Mouse (Mus musculus) lung, postnatal 0 days (tissue): Measurements from ENCODE around the gene Gm21858. TPM values are rescaled to one million over a fixed set of nuclear protein-coding genes. Genes with fewer than 3 reads are reported as not detected.
"Not testable (repeated sequence)": the region's sequence is repeated elsewhere in the genome, so short reads cannot be mapped to it uniquely, and the experiment has no call there.

Source experiments
- ATAC-seq: fragments of 200-750 bp; cut with Nextera tagmentation; 2 replicates; pipeline ENCODE4 v1.8.0; 2017; ENCODE audit warnings: moderate library complexity
- DNase-seq: peaks from one replicate; pipeline ENCODE4 v3.0.0-alpha.2; 2016; ENCODE audit warnings: low spot score
- H3K27ac ChIP-seq: fragments of 300-500 bp; sonication (generic); 2 replicates; pipeline ENCODE4 v1.5.1; 2014; ENCODE audit warnings: antibody characterized with exemption, mild to moderate bottlenecking, low read length, mixed read lengths
- H3K27me3 ChIP-seq: fragments of 300-500 bp; sonication (generic); replicated peaks from 2 replicates; pipeline ENCODE4 v1.6.1; 2014; ENCODE audit warnings: low read length, mixed read lengths; ENCODE audit not compliant: insufficient read depth
- H3K36me3 ChIP-seq: fragments of 300-500 bp; sonication (generic); 2 replicates; pipeline ENCODE4 v1.6.1; 2014; ENCODE audit warnings: low read length, mixed read lengths; ENCODE audit not compliant: insufficient read depth
- H3K4me1 ChIP-seq: fragments of 300-500 bp; sonication (generic); 2 replicates; pipeline ENCODE4 v1.6.1; 2014; ENCODE audit warnings: antibody characterized with exemption, low read depth, low read length, mixed read lengths; ENCODE audit not compliant: insufficient read depth
- H3K4me2 ChIP-seq: fragments of 300-500 bp; sonication (generic); replicated peaks from 2 replicates; pipeline ENCODE4 v1.6.1; 2014; ENCODE audit warnings: low read depth, mild to moderate bottlenecking, low read length, moderate library complexity, mixed read lengths
- H3K4me3 ChIP-seq: fragments of 300-500 bp; sonication (generic); 2 replicates; pipeline ENCODE4 v1.5.1; 2014; ENCODE audit warnings: low read depth, low read length
- H3K9ac ChIP-seq: fragments of 300-500 bp; sonication (generic); replicated peaks from 2 replicates; pipeline ENCODE4 v1.6.1; 2014; ENCODE audit warnings: low read depth, mild to moderate bottlenecking
- H3K9me3 ChIP-seq: fragments of 300-500 bp; sonication (generic); 2 replicates; pipeline ENCODE4 v1.6.1; 2016; ENCODE audit warnings: low read length, mixed read lengths
- WGBS: fragments of 180-500 bp; shearing (Covaris S2); extraction: QIAGEN DNeasy Blood & Tissue Kit; methylation state at CpG from one replicate; pipeline ENCODE4 v1.1.7; 2014; 5-methylcytosine and 5-hydroxymethylcytosine counted together
- polyA plus RNA-seq: library from polyadenylated mRNA; unstranded; fragments of >200 nt; fragmentation: Nextera tagmentation; extraction: Ambion mirVana; gene quantifications from 2 replicates; pipeline ENCODE4 v1.2.1, GENCODE M21; 2015

The Gm21858 gene
- not detected in 2 replicates for polyA plus RNA-seq

DNA sequence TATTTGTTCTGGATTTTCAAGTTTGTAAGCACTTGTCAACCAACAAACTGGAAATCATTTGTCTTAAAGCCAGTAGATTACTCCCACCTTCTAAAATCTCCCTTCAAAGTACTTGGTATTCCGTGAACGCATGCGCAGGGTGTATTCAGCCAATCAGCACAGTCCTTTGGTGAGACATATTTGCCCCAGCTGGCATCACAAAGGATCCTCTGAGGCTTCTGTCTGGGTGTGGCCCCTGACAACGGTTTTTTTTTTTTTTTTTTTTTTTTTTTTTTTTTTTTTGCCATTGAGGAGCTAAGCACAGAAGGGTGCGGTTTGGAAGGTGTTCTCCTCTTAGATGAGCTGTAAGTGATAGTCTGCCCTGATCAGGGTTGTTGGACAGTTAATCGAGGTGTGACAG is at the start of gene Gm21858:
Gm21858 (plus strand) TSS at position 301 of the 400 bp plus-strand sequence.
- not testable (repeated sequence) for H3K4me1 ChIP-seq, H3K4me2 ChIP-seq, H3K9ac ChIP-seq, H3K4me3 ChIP-seq, ATAC-seq, H3K27me3 ChIP-seq, H3K27ac ChIP-seq, DNase-seq, H3K9me3 ChIP-seq, H3K36me3 ChIP-seq
- no CpG with 5 or more reads among the region's 6 CpGs for WGBS
